12 mouse cellular contexts compared by ENCODE assay signal in genomic region chr4:95007759-95008158, GRCm38 (mm10). TPM values are rescaled to one million over a fixed set of nuclear protein-coding genes. Genes with fewer than 3 reads are reported as not detected.
DNase-seq lines count a peak whose midpoint lies in the region; ATAC-seq lines count a peak whose summit lies in the region.
"Had no signal": no experiment of that assay in that cellular context is flagged by ENCODE, and none has a peak within 500 bp of the region (broad histone marks: within the 10 kb centered on the region; RNA-seq: fewer than 3 reads in every experiment).

No protein-coding gene starts in this region.

- H3K4me2 ChIP-seq in embryonic facial prominence, embryonic 11.5 days (ENCODE audit: low read depth, low read length) = no peak overlapping the region
- no peak overlapping the region for H3K4me2 ChIP-seq in midbrain, embryonic 11.5 days
- H3K4me2 ChIP-seq in hindbrain, embryonic 15.5 days = no peak overlapping the region
- H3K4me2 ChIP-seq: heart, embryonic 13.5 days; limb, embryonic 13.5 days had no signal

- H3K4me3 ChIP-seq in embryonic facial prominence, embryonic 11.5 days (ENCODE audit: low read depth, low read length) = no peak overlapping the region
- H3K4me3 ChIP-seq in embryonic facial prominence, embryonic 10.5 days = no peak overlapping the region
- H3K4me3 ChIP-seq in midbrain, embryonic 11.5 days (ENCODE audit: low read depth, low read length) = no peak overlapping the region
- H3K4me3 ChIP-seq in midbrain, embryonic 10.5 days = no peak overlapping the region
- H3K4me3 ChIP-seq in hindbrain, embryonic 15.5 days = no peak overlapping the region
- H3K4me3 ChIP-seq: heart, embryonic 13.5 days; limb, embryonic 13.5 days; megakaryocyte, embryonic 14.5 days had no signal

- H3K27me3 ChIP-seq in embryonic facial prominence, embryonic 11.5 days (ENCODE audit: control insufficient read depth, insufficient read depth, low read length) = no peaks in the 10 kb centered on the region
- H3K27me3 ChIP-seq in embryonic facial prominence, embryonic 10.5 days (replicated peaks; ENCODE audit: low read depth, poor library complexity, severe bottlenecking) = no peaks in the 10 kb centered on the region
- no peaks in the 10 kb centered on the region for H3K27me3 ChIP-seq in midbrain, embryonic 11.5 days (ENCODE audit: control insufficient read depth, insufficient read depth, low read length)
- H3K27me3 ChIP-seq in midbrain, embryonic 10.5 days (ENCODE audit: low read depth, poor library complexity, severe bottlenecking) = no peaks in the 10 kb centered on the region
- no peaks in the 10 kb centered on the region for H3K27me3 ChIP-seq in hindbrain, embryonic 15.5 days
- H3K27me3 ChIP-seq: heart, embryonic 13.5 days; megakaryocyte, embryonic 14.5 days had no signal

- DNase-seq in embryonic facial prominence, embryonic 11.5 days (ENCODE audit: low spot score) = no peak
- no peak for DNase-seq in embryonic facial prominence, embryonic 10.5 days (ENCODE audit: low spot score)
- DNase-seq in midbrain, embryonic 11.5 days (ENCODE audit: low spot score, missing footprints) = no peak
- no peak for DNase-seq in midbrain, embryonic 10.5 days (ENCODE audit: low spot score)
- DNase-seq in retina, postnatal 1 day = no peak
- no peak for DNase-seq in heart, adult 9 months (ENCODE audit: low spot score in 2 of 2)

- H3K9ac ChIP-seq in embryonic facial prominence, embryonic 11.5 days (replicated peaks; ENCODE audit: low read length) = no peak overlapping the region
- no peak overlapping the region for H3K9ac ChIP-seq in midbrain, embryonic 11.5 days (ENCODE audit: low read length)
- H3K9ac ChIP-seq in hindbrain, embryonic 15.5 days = no peak overlapping the region
- H3K9ac ChIP-seq: heart, embryonic 13.5 days; limb, embryonic 13.5 days; liver, postnatal 0 days had no signal

- 48% methylated on average over 8 of the region's 8 CpGs for WGBS in embryonic facial prominence, embryonic 11.5 days
- 58% methylated on average over 8 of the region's 8 CpGs for WGBS in embryonic facial prominence, embryonic 10.5 days
- 72% methylated on average over 8 of the region's 8 CpGs for WGBS in midbrain, embryonic 11.5 days
- WGBS in midbrain, embryonic 10.5 days = 73% methylated on average over 8 of the region's 8 CpGs
- WGBS in hindbrain, embryonic 15.5 days = 58% methylated on average over 8 of the region's 8 CpGs

- no peak overlapping the region for H3K27ac ChIP-seq in embryonic facial prominence, embryonic 11.5 days (replicated peaks; ENCODE audit: low read depth, low read length)
- no peak overlapping the region for H3K27ac ChIP-seq in embryonic facial prominence, embryonic 10.5 days (replicated peaks)
- H3K27ac ChIP-seq in midbrain, embryonic 11.5 days (ENCODE audit: low read depth, low read length) = no peak overlapping the region
- no peak overlapping the region for H3K27ac ChIP-seq in midbrain, embryonic 10.5 days (replicated peaks)
- no peak overlapping the region for H3K27ac ChIP-seq in hindbrain, embryonic 15.5 days (replicated peaks)
- H3K27ac ChIP-seq: heart, embryonic 13.5 days; limb, embryonic 13.5 days had no signal

- H3K36me3 ChIP-seq in embryonic facial prominence, embryonic 11.5 days (replicated peaks; ENCODE audit: control insufficient read depth, insufficient read depth, low read depth, low read length) = no peaks in the 10 kb centered on the region
- H3K36me3 ChIP-seq in embryonic facial prominence, embryonic 10.5 days (replicated peaks) = no peaks in the 10 kb centered on the region
- H3K36me3 ChIP-seq in midbrain, embryonic 11.5 days (ENCODE audit: control insufficient read depth, insufficient read depth, low read length) = no peaks in the 10 kb centered on the region
- H3K36me3 ChIP-seq in midbrain, embryonic 10.5 days = no peaks in the 10 kb centered on the region
- H3K36me3 ChIP-seq in hindbrain, embryonic 15.5 days = no peaks in the 10 kb centered on the region
- H3K36me3 ChIP-seq: heart, embryonic 13.5 days; limb, embryonic 13.5 days had no signal

- no peaks in the 10 kb centered on the region for H3K4me1 ChIP-seq in embryonic facial prominence, embryonic 11.5 days (ENCODE audit: control insufficient read depth, insufficient read depth, low read length)
- H3K4me1 ChIP-seq in embryonic facial prominence, embryonic 10.5 days = no peaks in the 10 kb centered on the region
- H3K4me1 ChIP-seq in midbrain, embryonic 11.5 days (ENCODE audit: control insufficient read depth, insufficient read depth, low read length) = no peaks in the 10 kb centered on the region
- H3K4me1 ChIP-seq in midbrain, embryonic 10.5 days = no peaks in the 10 kb centered on the region
- H3K4me1 ChIP-seq in hindbrain, embryonic 15.5 days (replicated peaks) = no peaks in the 10 kb centered on the region; the same call in 1 of the 2 replicates
- H3K4me1 ChIP-seq: heart, embryonic 13.5 days; limb, embryonic 13.5 days had no signal

- peak; percentile 61; the same call in 1 of the 2 replicates for ATAC-seq in embryonic facial prominence, embryonic 11.5 days (replicated peaks; ENCODE audit: insufficient number of reproducible peaks, low FRiP score, low TSS enrichment, low read depth)
- ATAC-seq in midbrain, embryonic 11.5 days (ENCODE audit: low FRiP score) = peak; percentile 17; the same call in 1 of the 2 replicates
- peak; percentile 45; the same call in 1 of the 2 replicates for ATAC-seq in hindbrain, embryonic 15.5 days (ENCODE audit: low FRiP score, low read depth)
- no peak for ATAC-seq in granulocyte monocyte progenitor cell, adult 5-6 weeks (replicated peaks; ENCODE audit: poor library complexity, severe bottlenecking)

- H3K9me3 ChIP-seq in embryonic facial prominence, embryonic 11.5 days (replicated peaks; ENCODE audit: control insufficient read depth, low read length) = no peaks in the 10 kb centered on the region
- no peaks in the 10 kb centered on the region for H3K9me3 ChIP-seq in embryonic facial prominence, embryonic 10.5 days
- no peaks in the 10 kb centered on the region for H3K9me3 ChIP-seq in midbrain, embryonic 11.5 days (ENCODE audit: control insufficient read depth, low read length)
- H3K9me3 ChIP-seq in midbrain, embryonic 10.5 days (replicated peaks) = no peaks in the 10 kb centered on the region
- H3K9me3 ChIP-seq in hindbrain, embryonic 15.5 days = no peaks in the 10 kb centered on the region
- H3K9me3 ChIP-seq: heart, embryonic 13.5 days; limb, embryonic 13.5 days had no signal

RNA-seq across cellular contexts. Expression of gene Mysm1, which starts 28.9 kb away (rescaled TPM):
- 24.8 and 25.4 TPM in 2 replicates for polyA plus RNA-seq in embryonic facial prominence, embryonic 11.5 days (2014; fragmentation: Nextera tagmentation; extraction: Ambion mirVana)
- 29.2 and 32.9 TPM in 2 replicates for polyA plus RNA-seq in embryonic facial prominence, embryonic 10.5 days (2016; fragmentation: Nextera tagmentation; extraction: Ambion mirVana)
- 24.2 and 28.3 TPM in 2 replicates for polyA plus RNA-seq in midbrain, embryonic 11.5 days (2014; fragmentation: Nextera tagmentation; extraction: Ambion mirVana)
- polyA plus RNA-seq in midbrain, embryonic 10.5 days (2016; fragmentation: Nextera tagmentation; extraction: Ambion mirVana) = 26.0 and 32.1 TPM in 2 replicates
- polyA plus RNA-seq in hindbrain, embryonic 15.5 days (2015; fragmentation: Nextera tagmentation; extraction: Ambion mirVana) = 24.6 and 25.9 TPM in 2 replicates
- 28.7 and 30.9 TPM in 2 replicates for total RNA-seq in granulocyte monocyte progenitor cell, adult 5-6 weeks (2014; fragmentation: Nextera tagmentation)
- total RNA-seq in granulocyte monocyte progenitor cell, adult 5-6 weeks (2017) = 41.6 and 44.1 TPM in 2 replicates

RNA-seq across cellular contexts. Expression of gene Jun, which starts 44.3 kb away (rescaled TPM):
- 32.9 and 35.4 TPM in 2 replicates for polyA plus RNA-seq in embryonic facial prominence, embryonic 11.5 days (2014; fragmentation: Nextera tagmentation; extraction: Ambion mirVana)
- polyA plus RNA-seq in embryonic facial prominence, embryonic 10.5 days (2016; fragmentation: Nextera tagmentation; extraction: Ambion mirVana) = 69.8 and 78.0 TPM in 2 replicates
- polyA plus RNA-seq in midbrain, embryonic 11.5 days (2014; fragmentation: Nextera tagmentation; extraction: Ambion mirVana) = 26.1 and 29.1 TPM in 2 replicates
- polyA plus RNA-seq in midbrain, embryonic 10.5 days (2016; fragmentation: Nextera tagmentation; extraction: Ambion mirVana) = 68.9 and 71.0 TPM in 2 replicates
- polyA plus RNA-seq in hindbrain, embryonic 15.5 days (2015; fragmentation: Nextera tagmentation; extraction: Ambion mirVana) = 60.7 and 62.3 TPM in 2 replicates
- 16.9 and 26.1 TPM in 2 replicates for total RNA-seq in granulocyte monocyte progenitor cell, adult 5-6 weeks (2014; fragmentation: Nextera tagmentation)
- total RNA-seq in granulocyte monocyte progenitor cell, adult 5-6 weeks (2017) = 173 and 195 TPM in 2 replicates
